Mouse (Mus musculus) urinary bladder, postnatal 25 days (tissue): Measurements from ENCODE around the gene Lix1l.

Experiments used
- DNase-seq: peaks from one replicate; pipeline ENCODE4 v3.0.0; 2022; ENCODE audit warnings: low spot score

The Lix1l gene

DNA sequence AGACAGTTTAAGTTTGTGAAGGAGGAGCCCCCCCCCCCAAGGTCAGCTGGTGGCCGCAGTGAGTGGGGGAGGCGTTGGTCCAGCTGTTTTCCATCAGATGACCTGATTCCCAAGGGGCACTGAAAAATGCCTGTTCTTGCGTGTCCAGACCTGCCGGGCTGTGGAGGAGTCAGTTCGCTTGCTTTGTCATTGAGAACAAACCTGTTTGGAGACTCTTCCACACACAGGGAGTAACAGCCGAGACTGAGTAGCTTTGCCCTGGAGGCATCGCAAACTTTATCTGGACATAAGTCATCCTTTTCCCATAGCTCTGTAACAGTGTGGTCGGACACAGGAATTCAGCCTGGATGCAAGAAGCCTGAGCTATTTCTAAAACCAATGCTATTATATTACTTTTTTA, 73.5 kb downstream of the Lix1l start:
- peak; percentile 48 for DNase-seq

DNA sequence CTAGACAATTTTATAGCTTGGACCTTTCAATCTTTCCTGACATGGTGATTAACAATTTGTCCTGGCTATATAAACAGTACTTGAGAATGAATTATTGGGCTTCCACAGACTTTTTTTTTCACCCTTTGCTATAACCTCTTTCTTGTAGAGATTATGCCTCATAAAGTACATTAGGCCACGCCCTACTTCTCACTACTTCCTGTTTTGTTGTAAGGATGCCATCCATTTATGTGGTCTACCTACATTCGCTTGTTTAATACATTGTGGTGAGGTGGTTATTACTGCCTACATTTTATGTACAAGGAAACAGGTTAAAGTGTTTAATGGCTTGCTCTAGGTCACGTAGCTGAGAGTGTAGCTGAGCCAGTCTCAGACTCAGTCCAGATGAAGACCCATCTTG, 74.2 kb downstream of the Lix1l start:
- DNase-seq = no peak

DNA sequence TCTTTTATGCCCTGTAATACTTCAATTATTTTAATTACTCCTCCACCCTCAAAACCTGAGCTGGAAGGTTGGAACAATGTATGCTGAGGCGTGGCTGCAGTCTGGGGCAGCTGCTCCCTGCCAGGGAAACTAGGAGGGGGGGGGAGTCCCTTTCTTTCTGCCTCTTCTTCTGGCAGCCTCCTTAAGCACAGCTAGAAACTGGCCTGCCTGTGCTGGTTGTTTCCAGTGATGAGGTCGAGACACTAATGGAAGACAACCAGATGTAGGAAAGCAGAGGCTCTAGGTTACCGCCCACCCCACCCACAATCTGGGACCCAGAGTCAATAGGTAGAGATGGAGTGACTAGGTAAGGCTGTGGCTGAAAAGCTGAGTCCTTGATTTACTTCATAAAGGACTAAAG, 74.7 kb downstream of the Lix1l start:
- DNase-seq = no peak
